Mouse (Mus musculus) kidney, postnatal 10 days (tissue): ENCODE data around the gene Dio1.

ENCODE experiments used
- DNase-seq: peaks from one replicate; pipeline ENCODE4 v3.0.0; 2021; ENCODE audit warnings: mixed read lengths

The Dio1 gene

GRCm38 (mm10) chr4:107243365-107244333, 63.3 kb downstream of the Dio1 start:
- no peak for DNase-seq
